Mouse (Mus musculus) natural killer cell, adult 2 months (primary cell): ENCODE results near the gene Sec14l3.
"Not testable (repeated sequence)": the region's sequence is repeated elsewhere in the genome, so short reads cannot be mapped to it uniquely, and the experiment has no call there.

Experiments used
- DNase-seq, 2 experiments: peaks; one replicate each; pipeline ENCODE4 v3.0.0; 2022; ENCODE audit warnings: low spot score in 2 of 2

The Sec14l3 gene

GRCm38 (mm10) chr11:4064627-4065122 is at the start of gene Sec14l3:
Gene Sec14l3 (plus strand): TSS chr11:4064841.
- no peak for DNase-seq

GRCm38 (mm10) chr11:4015796-4016195 is 48.8 kb upstream of the Sec14l3 start:
- DNase-seq = not testable (repeated sequence)

GRCm38 (mm10) chr11:4022111-4022510 is 42.5 kb upstream of the Sec14l3 start:
- DNase-seq = not testable (repeated sequence)

- DNase-seq = no peak
Observed at GRCm38 (mm10) chr11:4023321-4023720, 41.3 kb upstream of the Sec14l3 start.

- DNase-seq = no peak
Observed at GRCm38 (mm10) chr11:4027066-4027465, 37.6 kb upstream of the Sec14l3 start.

GRCm38 (mm10) chr11:4027561-4028334 is 36.9 kb upstream of the Sec14l3 start:
- DNase-seq = no peak

GRCm38 (mm10) chr11:4029343-4029742 is 35.3 kb upstream of the Sec14l3 start:
- no peak for DNase-seq

GRCm38 (mm10) chr11:4031126-4031941 is 33.3 kb upstream of the Sec14l3 start, which contains the start of gene Sec14l4:
Gene Sec14l4 (plus strand): TSS chr11:4031462.
- no peak for DNase-seq

GRCm38 (mm10) chr11:4031961-4032360 is 32.7 kb upstream of the Sec14l3 start:
- DNase-seq = no peak

GRCm38 (mm10) chr11:4033471-4033870 is 31.2 kb upstream of the Sec14l3 start:
- no peak for DNase-seq

- no peak for DNase-seq
Observed at GRCm38 (mm10) chr11:4034169-4034568, 30.5 kb upstream of the Sec14l3 start.

- DNase-seq = no peak
Observed at GRCm38 (mm10) chr11:4035116-4035892, 29.3 kb upstream of the Sec14l3 start.

- DNase-seq = no peak
Observed at GRCm38 (mm10) chr11:4035916-4036315, 28.7 kb upstream of the Sec14l3 start.

- no peak for DNase-seq
Observed at GRCm38 (mm10) chr11:4036365-4037084, 28.1 kb upstream of the Sec14l3 start.

GRCm38 (mm10) chr11:4039951-4040350 is 24.7 kb upstream of the Sec14l3 start:
- no peak for DNase-seq

- no peak for DNase-seq
Observed at GRCm38 (mm10) chr11:4041123-4041625, 23.5 kb upstream of the Sec14l3 start.

- no peak for DNase-seq
Observed at GRCm38 (mm10) chr11:4043081-4043480, 21.6 kb upstream of the Sec14l3 start.

- no peak for DNase-seq
Observed at GRCm38 (mm10) chr11:4046526-4046925, 18.1 kb upstream of the Sec14l3 start.

- no peak for DNase-seq
Observed at GRCm38 (mm10) chr11:4047766-4048165, 16.9 kb upstream of the Sec14l3 start.

GRCm38 (mm10) chr11:4048438-4048837 is 16.2 kb upstream of the Sec14l3 start:
- DNase-seq = no peak

GRCm38 (mm10) chr11:4053586-4053985 is 11.1 kb upstream of the Sec14l3 start:
- DNase-seq = peak; percentile 34 to 55
